Mouse (Mus musculus): ENCODE data around the gene Cep170.
"Not testable (repeated sequence)": the region's sequence is repeated elsewhere in the genome, so short reads cannot be mapped to it uniquely, and the experiment has no call there.

Cep170 gene

GRCm38 (mm10) chr1:176814036-176814420, at the start of gene Cep170:
Gene Cep170, minus strand, starts transcription at chr1:176814067.
- DNase-seq (ENCODE audit: low read depth, low spot score), result peak; percentile 77

GRCm38 (mm10) chr1:176861981-176862644, 48.2 kb upstream of the Cep170 start:
- DNase-seq (ENCODE audit: low read depth, low spot score), result peak; percentile 76

- DNase-seq (ENCODE audit: low read depth, low spot score), result no peak
Observed at GRCm38 (mm10) chr1:176852813-176853590, 39.1 kb upstream of the Cep170 start.

- no peak for DNase-seq (ENCODE audit: low read depth, low spot score)
Observed at GRCm38 (mm10) chr1:176851401-176851800, 37.5 kb upstream of the Cep170 start.

- DNase-seq (ENCODE audit: low read depth, low spot score), result no peak
Observed at GRCm38 (mm10) chr1:176849377-176849776, 35.5 kb upstream of the Cep170 start.

- DNase-seq (ENCODE audit: low read depth, low spot score), result no peak
Observed at GRCm38 (mm10) chr1:176848613-176849290, 34.9 kb upstream of the Cep170 start.

- DNase-seq (ENCODE audit: low read depth, low spot score), result no peak
Observed at GRCm38 (mm10) chr1:176847118-176847859, 33.4 kb upstream of the Cep170 start.

- DNase-seq (ENCODE audit: low read depth, low spot score), result peak; percentile 61
Observed at GRCm38 (mm10) chr1:176845082-176845977, 31.5 kb upstream of the Cep170 start.

- DNase-seq (ENCODE audit: low read depth, low spot score), result not testable (repeated sequence)
Observed at GRCm38 (mm10) chr1:176836562-176836961, 22.7 kb upstream of the Cep170 start.

- DNase-seq (ENCODE audit: low read depth, low spot score), result no peak
Observed at GRCm38 (mm10) chr1:176835501-176836294, 21.8 kb upstream of the Cep170 start.

- DNase-seq (ENCODE audit: low read depth, low spot score), result no peak
Observed at GRCm38 (mm10) chr1:176834880-176835279, 21.0 kb upstream of the Cep170 start.

GRCm38 (mm10) chr1:176833948-176834347, 20.1 kb upstream of the Cep170 start:
- DNase-seq (ENCODE audit: low read depth, low spot score), result no peak

GRCm38 (mm10) chr1:176833257-176833656, 19.4 kb upstream of the Cep170 start:
- no peak for DNase-seq (ENCODE audit: low read depth, low spot score)

- DNase-seq (ENCODE audit: low read depth, low spot score), result no peak
Observed at GRCm38 (mm10) chr1:176832607-176833006, 18.7 kb upstream of the Cep170 start.

- no peak for DNase-seq (ENCODE audit: low read depth, low spot score)
Observed at GRCm38 (mm10) chr1:176832071-176832470, 18.2 kb upstream of the Cep170 start.

GRCm38 (mm10) chr1:176828666-176829065, 14.8 kb upstream of the Cep170 start:
- no peak for DNase-seq (ENCODE audit: low read depth, low spot score)

- no peak for DNase-seq (ENCODE audit: low read depth, low spot score)
Observed at GRCm38 (mm10) chr1:176827945-176828485, 14.1 kb upstream of the Cep170 start.

- DNase-seq (ENCODE audit: low read depth, low spot score), result no peak
Observed at GRCm38 (mm10) chr1:176827365-176827764, 13.5 kb upstream of the Cep170 start.

- DNase-seq (ENCODE audit: low read depth, low spot score), result no peak
Observed at GRCm38 (mm10) chr1:176826931-176827330, 13.1 kb upstream of the Cep170 start.

- DNase-seq (ENCODE audit: low read depth, low spot score), result no peak
Observed at GRCm38 (mm10) chr1:176826186-176826585, 12.3 kb upstream of the Cep170 start.
